Mouse (Mus musculus) kidney, adult 9 months (tissue): ENCODE measurements around the gene Ppara.
A peak's percentile ranks its signal among the peaks of the same experiment; 100 is the strongest.

Experiments
- DNase-seq: peaks from one replicate; pipeline ENCODE4 v3.0.0; 2022

Gene Ppara

GRCm38 (mm10) chr15:85808434-85808833 is 73.7 kb downstream of the Ppara start:
- DNase-seq, result peak; percentile 52

- DNase-seq, result no peak
Observed at GRCm38 (mm10) chr15:85809091-85809490, 74.3 kb downstream of the Ppara start.

GRCm38 (mm10) chr15:85810462-85810805 is 75.7 kb downstream of the Ppara start:
- DNase-seq, result peak; percentile 31

- DNase-seq, result peak; percentile 58
Observed at GRCm38 (mm10) chr15:85810806-85811521, 76.2 kb downstream of the Ppara start.

DNA sequence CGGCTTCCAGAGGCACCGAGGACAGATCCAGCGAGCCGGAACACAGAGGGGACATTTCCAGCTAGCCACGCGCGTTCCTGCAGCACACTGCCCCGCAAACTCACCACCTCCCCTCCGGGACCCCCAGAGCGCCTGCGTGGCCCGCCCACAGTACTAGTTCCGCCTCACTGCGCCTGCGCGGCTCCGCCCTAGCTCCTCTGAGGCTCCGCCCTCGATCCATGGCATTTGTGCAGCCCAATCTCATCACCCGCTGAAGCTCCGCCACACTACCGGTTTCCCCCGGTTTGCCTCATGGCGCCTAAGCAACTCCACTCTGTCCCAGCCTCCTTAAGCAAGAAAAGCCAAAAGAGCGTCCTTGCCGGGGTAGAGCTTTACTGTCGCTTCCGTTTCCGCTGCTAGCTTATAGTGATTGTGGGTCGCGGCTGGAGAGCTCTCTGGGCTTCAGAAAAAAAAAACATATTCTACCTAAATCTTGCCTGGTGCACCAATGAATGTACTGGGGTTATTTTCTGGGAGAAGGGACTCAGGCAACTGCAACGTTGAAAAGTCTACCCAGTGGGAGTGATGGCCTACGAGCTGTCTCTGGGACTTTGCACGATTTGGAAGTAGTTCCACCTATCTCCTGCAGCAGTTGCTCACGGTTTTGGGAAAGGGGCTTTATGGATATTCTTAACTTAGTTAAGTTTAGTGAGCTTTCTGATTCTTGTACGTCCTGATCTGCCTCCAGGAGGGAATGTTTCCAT is 76.9 kb downstream of the Ppara start, which contains the start of gene Cdpf1:
Cdpf1 (minus strand) TSS at position 163 of the 743 bp plus-strand sequence.
- DNase-seq, result peak; percentile 99

DNA sequence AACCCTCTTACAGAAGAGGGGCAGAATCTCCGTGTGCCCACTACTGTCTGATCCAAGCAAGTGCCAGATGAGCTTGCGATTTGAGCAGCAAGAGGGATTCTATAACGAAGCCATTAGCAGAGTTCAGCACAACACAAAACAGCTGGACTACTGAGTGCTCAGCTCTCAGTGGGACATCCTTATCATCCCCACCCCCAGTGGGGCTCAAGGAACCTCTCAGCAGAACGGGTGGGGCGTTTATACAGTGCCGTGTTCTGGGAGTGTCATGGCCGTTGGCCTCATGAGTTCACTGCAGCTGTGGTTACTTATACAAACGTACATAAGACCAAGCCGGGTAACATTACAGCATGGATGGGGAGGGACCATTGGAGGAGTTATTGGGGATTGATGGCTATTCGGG is 78.6 kb downstream of the Ppara start:
- DNase-seq, result no peak

GRCm38 (mm10) chr15:85821203-85822010 is 86.6 kb downstream of the Ppara start, which contains the start of gene Pkdrej:
Gene Pkdrej (minus strand): TSS chr15:85821734.
- DNase-seq, result no peak

DNA sequence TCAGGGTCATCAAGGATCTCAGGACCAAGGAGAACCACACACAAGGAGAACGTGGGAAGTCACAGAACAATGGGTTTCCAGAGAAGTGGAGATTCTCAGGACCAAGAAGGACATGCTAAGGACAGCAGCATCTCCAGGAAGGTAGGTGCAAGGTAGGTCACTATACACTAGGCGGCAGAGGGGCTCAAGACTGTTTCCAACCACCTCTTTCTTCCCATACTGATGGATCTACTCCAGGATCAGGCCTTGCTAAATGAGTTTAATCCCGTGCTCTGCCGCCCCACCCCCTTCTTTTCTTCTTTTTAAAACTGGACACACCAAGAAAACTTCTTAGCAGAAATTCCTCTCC is 87.2 kb downstream of the Ppara start:
- DNase-seq, result no peak

DNA sequence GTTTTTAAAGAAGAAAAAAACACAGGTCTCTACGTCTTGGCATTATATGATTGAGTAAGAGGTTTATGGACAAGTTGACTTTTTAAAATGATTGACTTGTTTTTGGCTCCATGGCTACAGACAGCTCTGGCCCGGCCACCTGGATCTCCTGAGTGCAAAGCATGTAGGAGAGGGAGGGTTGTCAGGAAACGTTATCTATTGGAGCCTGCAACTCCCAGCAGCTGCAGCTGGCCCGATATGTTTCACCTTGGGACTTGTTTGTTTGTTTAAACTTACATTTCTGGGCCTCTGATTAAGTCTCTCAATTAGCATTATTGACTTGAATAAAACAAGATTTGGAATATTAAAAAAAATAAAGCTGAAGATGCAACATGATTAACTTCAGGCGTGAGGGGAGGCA is 91.9 kb downstream of the Ppara start:
- DNase-seq, result no peak

GRCm38 (mm10) chr15:85828071-85828470 is 93.3 kb downstream of the Ppara start:
- DNase-seq, result no peak

DNA sequence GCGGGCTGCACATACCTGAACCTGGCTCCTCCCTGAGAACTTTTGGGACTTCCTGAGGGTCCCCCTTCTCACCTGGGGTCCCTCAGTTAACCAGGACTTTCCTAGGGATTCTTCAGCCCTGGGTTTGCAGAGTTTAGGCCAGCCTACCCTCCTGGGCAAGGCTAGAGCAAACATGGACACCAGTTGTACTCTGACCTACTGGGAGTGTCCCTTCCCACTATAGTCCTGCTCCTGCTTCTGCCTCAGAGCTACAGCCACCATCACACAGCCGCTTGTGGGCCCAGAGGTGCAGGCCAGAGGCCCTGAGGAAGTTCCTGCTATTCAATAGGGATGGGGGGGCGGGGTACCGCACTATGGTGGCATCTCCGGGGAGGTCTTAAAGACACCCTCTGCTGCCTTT is 94.7 kb downstream of the Ppara start:
- no peak for DNase-seq

GRCm38 (mm10) chr15:85831954-85832590 is 97.3 kb downstream of the Ppara start, which contains the start of gene Ttc38:
Gene Ttc38 (plus strand): TSS chr15:85832306.
- peak; percentile 94 for DNase-seq

DNA sequence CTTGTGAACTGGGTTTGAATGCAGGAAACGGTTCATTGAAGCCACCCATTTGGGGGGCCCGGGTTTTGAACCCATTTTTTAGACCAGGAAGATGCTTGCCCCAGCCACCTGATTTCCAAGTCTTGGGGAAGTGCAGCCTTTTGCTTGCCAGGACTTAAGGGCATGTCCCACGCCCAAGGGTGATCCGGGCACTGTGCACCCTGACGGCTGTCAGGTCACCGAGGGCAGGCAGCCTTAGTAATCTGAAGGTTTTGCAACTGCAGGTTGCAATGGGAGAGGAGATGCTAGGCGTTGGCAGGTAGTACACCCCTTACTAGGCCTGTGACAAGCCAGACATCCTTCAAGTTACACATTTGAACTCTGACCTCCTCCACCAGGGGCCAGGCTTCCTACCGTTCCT is 97.8 kb downstream of the Ppara start:
- DNase-seq, result no peak

DNA sequence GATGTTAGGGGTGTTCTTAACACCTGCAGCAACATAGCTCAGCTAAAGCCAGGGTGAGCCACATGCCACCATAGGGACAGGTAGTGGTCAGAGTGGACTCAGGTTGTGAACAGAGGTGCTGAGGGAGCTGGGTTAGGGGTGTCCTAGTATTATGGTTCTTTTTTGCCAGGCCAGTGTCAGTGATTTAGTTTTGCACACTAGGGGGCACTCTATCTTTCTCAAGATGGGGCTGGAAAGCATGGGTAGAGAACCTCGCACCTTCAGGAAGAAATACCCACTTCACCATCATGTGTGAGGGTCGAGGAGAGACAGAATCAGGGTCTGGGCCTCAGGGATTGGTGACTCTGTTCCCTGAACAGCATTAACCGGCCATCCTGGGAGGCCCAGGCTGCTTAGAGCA is 100.6 kb downstream of the Ppara start:
- peak; percentile 44 for DNase-seq

DNA sequence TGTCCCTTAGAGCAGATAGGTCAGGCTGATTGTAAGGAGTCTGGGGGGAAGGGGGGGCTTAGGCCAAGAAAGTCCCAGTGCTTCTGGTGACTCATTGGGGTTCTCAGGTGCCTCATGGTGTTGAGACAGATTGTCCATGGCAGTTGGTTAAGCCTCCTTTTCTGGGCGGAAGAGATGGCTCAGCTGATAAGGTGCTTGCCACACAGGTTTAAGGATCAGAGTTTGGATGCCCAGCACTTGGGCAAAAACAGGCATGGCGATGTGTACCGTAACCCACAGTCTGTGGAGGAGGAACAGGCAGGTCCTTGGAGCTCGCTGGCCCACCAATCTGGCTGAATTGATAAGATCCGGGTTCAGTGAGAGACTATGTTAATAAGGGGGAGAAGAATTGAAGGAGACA is 102.1 kb downstream of the Ppara start:
- no peak for DNase-seq

DNA sequence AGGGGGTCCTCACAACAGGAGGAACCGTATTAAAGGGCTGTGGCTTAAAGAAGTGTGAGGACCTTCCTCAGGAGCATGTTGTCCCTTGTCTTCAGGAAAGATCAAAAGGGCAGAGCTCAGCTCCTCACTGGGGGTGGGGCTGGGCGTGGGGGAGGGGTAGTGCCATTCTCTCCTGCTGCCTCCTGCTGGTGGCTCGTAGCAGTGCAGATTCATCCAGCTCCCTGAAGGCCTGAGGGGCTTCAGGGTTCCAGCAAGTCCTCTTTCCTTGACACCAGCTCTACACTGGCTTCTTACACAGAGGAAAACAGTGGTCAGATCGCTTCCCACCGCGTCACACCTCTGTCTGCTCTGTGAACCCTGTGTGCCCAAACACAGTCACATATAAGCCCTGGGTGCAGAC is 106.2 kb downstream of the Ppara start:
- DNase-seq, result peak; percentile 33

GRCm38 (mm10) chr15:85841796-85842360 is 107.1 kb downstream of the Ppara start:
- DNase-seq, result peak; percentile 71

GRCm38 (mm10) chr15:85845071-85845470 is 110.3 kb downstream of the Ppara start:
- DNase-seq, result no peak

DNA sequence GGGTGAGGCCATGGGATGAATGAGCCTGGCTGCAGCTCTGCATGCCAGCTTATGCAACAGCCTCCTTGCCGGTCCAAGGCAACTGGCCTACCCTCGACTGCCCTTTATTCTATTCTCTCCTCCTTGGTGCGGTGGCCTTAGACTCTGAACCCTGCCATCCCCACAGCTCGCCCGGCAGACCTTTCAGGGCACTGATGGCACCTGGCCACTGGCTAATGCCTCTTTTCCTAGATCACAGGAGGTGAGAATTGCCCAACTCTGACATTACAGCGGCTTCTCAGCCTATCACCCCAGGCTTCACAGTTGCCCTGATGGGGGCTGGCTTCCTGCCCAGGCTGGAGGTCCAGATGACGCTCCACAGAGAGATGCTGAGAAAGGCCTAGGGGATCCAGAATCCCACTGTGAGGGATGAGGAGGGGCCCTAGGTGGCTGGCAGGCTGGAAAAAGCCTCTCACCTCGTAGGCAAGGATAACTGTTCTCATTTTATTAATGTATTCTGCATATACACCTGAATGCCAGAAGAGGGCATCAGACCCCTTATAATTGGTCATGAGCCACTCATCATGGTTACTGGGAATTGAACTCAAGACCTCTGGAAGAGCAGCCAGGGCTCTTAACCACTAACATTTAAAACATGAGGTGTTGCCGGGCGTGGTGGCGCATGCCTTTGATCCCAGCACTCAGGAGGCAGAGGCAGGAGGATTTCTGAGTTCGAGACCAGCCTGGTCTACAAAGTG is 117.0 kb downstream of the Ppara start:
- DNase-seq, result peak; percentile 59
